Mouse (Mus musculus): ENCODE data around the gene Cmss1.

DNA sequence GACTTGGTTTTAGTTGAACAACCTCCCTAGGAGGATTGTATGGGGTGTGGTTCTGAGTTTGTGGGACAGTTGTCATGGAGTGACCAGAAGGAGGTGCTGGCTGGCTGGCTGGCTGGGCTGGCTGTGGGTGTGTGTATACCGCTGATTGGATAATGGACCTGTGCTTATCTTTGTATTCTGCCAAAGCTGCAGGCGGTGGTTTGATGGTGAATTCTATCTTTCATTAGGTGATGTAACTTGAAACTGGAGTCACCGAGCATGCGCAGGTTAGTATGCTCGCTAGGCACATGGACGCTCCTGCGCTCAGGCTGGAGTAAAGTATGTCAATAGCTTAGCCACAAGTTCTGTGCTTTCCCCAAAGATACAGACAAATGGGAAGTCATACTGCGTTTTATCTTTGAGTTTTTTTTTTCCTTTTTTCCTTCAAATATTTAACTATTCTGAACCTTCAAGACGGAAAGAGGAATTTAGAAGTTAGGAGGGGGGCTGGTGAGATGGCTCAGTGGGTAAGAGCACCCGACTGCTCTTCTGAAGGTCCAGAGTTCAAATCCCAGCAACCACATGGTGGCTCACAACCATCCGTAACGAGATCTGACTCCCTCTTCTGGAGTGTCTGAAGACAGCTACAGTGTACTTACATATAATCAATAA is 327.6 kb downstream of the Cmss1 start:
- TF ChIP-seq CTCF (IDR thresholded peaks at IDR 0.05; ENCODE audit: low read depth, low read length) (no peak), POLR2A (IDR thresholded peaks at IDR 0.05; ENCODE audit: borderline replicate concordance, low read depth, low read length) (no peak)

Measured in bone marrow macrophage, adult 2 months (primary cell).